Mouse (Mus musculus): ENCODE measurements around the gene Slc10a4. TPM values are rescaled to one million over a fixed set of nuclear protein-coding genes. Genes with fewer than 3 reads are reported as not detected.

Gene Slc10a4
- polyA plus RNA-seq (2015; fragmentation: Nextera tagmentation; extraction: Ambion mirVana), result 14.0 and 14.4 TPM in 2 replicates

- WGBS, result 6% methylated on average over 65 of the region's 65 CpGs
- ATAC-seq, result peak; percentile 96
- no peak within 1 kb of the TSS for H3K27ac ChIP-seq
Observed at GRCm38 (mm10) chr5:73006784-73007581, at the start of gene Slc10a4. Gene Slc10a4 (plus strand): TSS chr5:73006883.

GRCm38 (mm10) chr5:72957281-72957680 lies 49.4 kb upstream of the Slc10a4 start:
- WGBS, result 92% methylated on average over 17 of the region's 17 CpGs
- no peaks in the 10 kb centered on the region for H3K9me3 ChIP-seq (replicated peaks)
- H3K27ac ChIP-seq, result no peak overlapping the region
- ATAC-seq, result no peak
- no peak overlapping the region for H3K9ac ChIP-seq
- no peaks in the 10 kb centered on the region for H3K4me1 ChIP-seq
- H3K36me3 ChIP-seq (ENCODE audit: poor library complexity, severe bottlenecking), result peaks cover 18% of the 10 kb centered on the region
- no peak overlapping the region for H3K4me2 ChIP-seq
- H3K27me3 ChIP-seq, result no peaks in the 10 kb centered on the region
- no peak overlapping the region for H3K4me3 ChIP-seq

More at GRCm38 (mm10) chr5:73006784-73007581, at the start of gene Slc10a4:
- Histone ChIP-seq H3K4me1 (peaks cover 6% of the 10 kb centered on the region; the same call in 1 of the 2 replicates), H3K36me3 (ENCODE audit: poor library complexity, severe bottlenecking) (no peaks in the 10 kb centered on the region), H3K4me3 (peak within 1 kb of the TSS; percentile 41), H3K27me3 (peaks cover 26% of the 10 kb centered on the region), H3K9me3 (replicated peaks) (no peaks in the 10 kb centered on the region), H3K4me2 (peak within 1 kb of the TSS; percentile 62), H3K9ac (peak within 1 kb of the TSS; percentile 59)

- Histone ChIP-seq H3K9ac (no peak overlapping the region), H3K4me2 (no peak overlapping the region), H3K27me3 (no peaks in the 10 kb centered on the region), H3K36me3 (ENCODE audit: poor library complexity, severe bottlenecking) (peaks cover 23% of the 10 kb centered on the region), H3K27ac (no peak overlapping the region), H3K9me3 (replicated peaks) (no peaks in the 10 kb centered on the region), H3K4me1 (no peaks in the 10 kb centered on the region), H3K4me3 (no peak overlapping the region)
- ATAC-seq, result no peak
- 85% methylated on average over 6 of the region's 6 CpGs for WGBS
Observed at GRCm38 (mm10) chr5:72960096-72960495, 46.6 kb upstream of the Slc10a4 start.

- Histone ChIP-seq H3K9me3 (replicated peaks) (no peaks in the 10 kb centered on the region), H3K36me3 (ENCODE audit: poor library complexity, severe bottlenecking) (peaks cover 33% of the 10 kb centered on the region)
- 95% methylated on average over 3 of the region's 3 CpGs for WGBS
Observed at GRCm38 (mm10) chr5:72965706-72966105, 41.0 kb upstream of the Slc10a4 start.

GRCm38 (mm10) chr5:72972435-72972834 lies 34.2 kb upstream of the Slc10a4 start:
- 54% methylated on average over 4 of the region's 4 CpGs for WGBS
- no peak overlapping the region for H3K9ac ChIP-seq
- H3K9me3 ChIP-seq (replicated peaks), result no peaks in the 10 kb centered on the region
- no peak overlapping the region for H3K4me2 ChIP-seq
- ATAC-seq, result no peak
- no peaks in the 10 kb centered on the region for H3K27me3 ChIP-seq
- H3K4me1 ChIP-seq, result peaks cover 8% of the 10 kb centered on the region; the same call in 1 of the 2 replicates
- no peak overlapping the region for H3K27ac ChIP-seq
- peaks cover 53% of the 10 kb centered on the region for H3K36me3 ChIP-seq (ENCODE audit: poor library complexity, severe bottlenecking)
- H3K4me3 ChIP-seq, result no peak overlapping the region

More at GRCm38 (mm10) chr5:72965706-72966105, 41.0 kb upstream of the Slc10a4 start:
- ATAC-seq, result no peak
- Histone ChIP-seq H3K27me3 (no peaks in the 10 kb centered on the region), H3K9ac (no peak overlapping the region), H3K27ac (no peak overlapping the region), H3K4me2 (no peak overlapping the region), H3K4me1 (no peaks in the 10 kb centered on the region), H3K4me3 (no peak overlapping the region)

- Histone ChIP-seq H3K4me2 (no peak overlapping the region), H3K9me3 (replicated peaks) (no peaks in the 10 kb centered on the region), H3K4me3 (no peak overlapping the region), H3K27ac (no peak overlapping the region), H3K36me3 (ENCODE audit: poor library complexity, severe bottlenecking) (peaks cover 55% of the 10 kb centered on the region), H3K9ac (no peak overlapping the region), H3K4me1 (peaks cover 8% of the 10 kb centered on the region; the same call in 1 of the 2 replicates), H3K27me3 (no peaks in the 10 kb centered on the region)
- no peak for ATAC-seq
- 43% methylated on average over 5 of the region's 5 CpGs for WGBS
Observed at GRCm38 (mm10) chr5:72972934-72973333, 33.7 kb upstream of the Slc10a4 start.

- 94% methylated on average over 7 of the region's 7 CpGs for WGBS
Observed at GRCm38 (mm10) chr5:72974602-72975001, 32.1 kb upstream of the Slc10a4 start, which contains the start of gene Gm10135. Gene Gm10135 (minus strand): TSS chr5:72974702.

GRCm38 (mm10) chr5:72975996-72976395 lies 30.7 kb upstream of the Slc10a4 start:
- H3K9me3 ChIP-seq (replicated peaks), result no peaks in the 10 kb centered on the region
- H3K9ac ChIP-seq, result no peak overlapping the region
- H3K27ac ChIP-seq, result no peak overlapping the region
- WGBS, result 92% methylated on average over 6 of the region's 6 CpGs
- no peaks in the 10 kb centered on the region for H3K27me3 ChIP-seq
- no peak for ATAC-seq
- no peak overlapping the region for H3K4me3 ChIP-seq
- peaks cover 8% of the 10 kb centered on the region; the same call in 1 of the 2 replicates for H3K4me1 ChIP-seq
- H3K4me2 ChIP-seq, result no peak overlapping the region
- H3K36me3 ChIP-seq (ENCODE audit: poor library complexity, severe bottlenecking), result peaks cover 54% of the 10 kb centered on the region

More at GRCm38 (mm10) chr5:72974602-72975001, 32.1 kb upstream of the Slc10a4 start, which contains the start of gene Gm10135:
- Histone ChIP-seq H3K4me2 (no peak within 1 kb of the TSS), H3K4me1 (peaks cover 8% of the 10 kb centered on the region; the same call in 1 of the 2 replicates), H3K9me3 (replicated peaks) (no peaks in the 10 kb centered on the region), H3K27me3 (no peaks in the 10 kb centered on the region), H3K27ac (no peak within 1 kb of the TSS), H3K36me3 (ENCODE audit: poor library complexity, severe bottlenecking) (peaks cover 50% of the 10 kb centered on the region), H3K4me3 (no peak within 1 kb of the TSS), H3K9ac (no peak within 1 kb of the TSS)
- no peak for ATAC-seq

- no peaks in the 10 kb centered on the region for H3K9me3 ChIP-seq (replicated peaks)
- no peak overlapping the region for H3K4me3 ChIP-seq
- H3K4me1 ChIP-seq, result peaks cover 8% of the 10 kb centered on the region; the same call in 1 of the 2 replicates
- 87% methylated on average over 4 of the region's 4 CpGs for WGBS
- ATAC-seq, result no peak
- no peaks in the 10 kb centered on the region for H3K27me3 ChIP-seq
- no peak overlapping the region for H3K4me2 ChIP-seq
- no peak overlapping the region for H3K27ac ChIP-seq
- no peak overlapping the region for H3K9ac ChIP-seq
- peaks cover 56% of the 10 kb centered on the region for H3K36me3 ChIP-seq (ENCODE audit: poor library complexity, severe bottlenecking)
Observed at GRCm38 (mm10) chr5:72976539-72976938, 30.1 kb upstream of the Slc10a4 start.

- H3K4me2 ChIP-seq, result no peak overlapping the region
- no peak overlapping the region for H3K27ac ChIP-seq
- H3K9ac ChIP-seq, result no peak overlapping the region
- peak; percentile 38 for ATAC-seq
- H3K36me3 ChIP-seq (ENCODE audit: poor library complexity, severe bottlenecking), result peaks cover 15% of the 10 kb centered on the region; the same call in 1 of the 2 replicates
- no peak overlapping the region for H3K4me3 ChIP-seq
- no peaks in the 10 kb centered on the region for H3K9me3 ChIP-seq (replicated peaks)
- H3K27me3 ChIP-seq, result no peaks in the 10 kb centered on the region
- WGBS, result 8% methylated on average over 2 of the region's 2 CpGs
- no peaks in the 10 kb centered on the region for H3K4me1 ChIP-seq
Observed at GRCm38 (mm10) chr5:72984091-72984490, 22.6 kb upstream of the Slc10a4 start.

- no peak for ATAC-seq
- Histone ChIP-seq H3K4me1 (peaks cover 4% of the 10 kb centered on the region; the same call in 1 of the 2 replicates), H3K36me3 (ENCODE audit: poor library complexity, severe bottlenecking) (no peaks in the 10 kb centered on the region), H3K4me3 (no peak overlapping the region), H3K4me2 (no peak overlapping the region), H3K27me3 (no peaks in the 10 kb centered on the region), H3K9me3 (replicated peaks) (no peaks in the 10 kb centered on the region), H3K9ac (no peak overlapping the region), H3K27ac (no peak overlapping the region)
- WGBS, result 93% methylated on average over 7 of the region's 7 CpGs
Observed at GRCm38 (mm10) chr5:72987786-72988185, 18.9 kb upstream of the Slc10a4 start.

GRCm38 (mm10) chr5:72989756-72990155 lies 16.9 kb upstream of the Slc10a4 start:
- H3K4me3 ChIP-seq, result no peak overlapping the region
- H3K36me3 ChIP-seq (ENCODE audit: poor library complexity, severe bottlenecking), result no peaks in the 10 kb centered on the region
- H3K9me3 ChIP-seq (replicated peaks), result no peaks in the 10 kb centered on the region
- peaks cover 10% of the 10 kb centered on the region for H3K4me1 ChIP-seq
- ATAC-seq, result 0 out of 2 replicates have a peak, but pooled peaks have one; percentile 21
- H3K4me2 ChIP-seq, result no peak overlapping the region
- no peak overlapping the region for H3K9ac ChIP-seq
- WGBS, result 32% methylated on average over 8 of the region's 8 CpGs
- H3K27ac ChIP-seq, result no peak overlapping the region
- H3K27me3 ChIP-seq, result no peaks in the 10 kb centered on the region

Measured in forebrain, embryonic 13.5 days (tissue).